Mouse (Mus musculus): ENCODE data around the gene St6galnac3. TPM values are rescaled to one million over a fixed set of nuclear protein-coding genes. Genes with fewer than 3 reads are reported as not detected.

Gene St6galnac3
- polyA plus RNA-seq, 3 experiments from 2014 or later = 39.4 to 85.0 (median 71.2) TPM

GRCm38 (mm10) chr3:153511151-153511580, 213.8 kb downstream of the St6galnac3 start:
- ATAC-seq = no peak

- no peak for ATAC-seq
Observed at GRCm38 (mm10) chr3:153510048-153510630, 214.8 kb downstream of the St6galnac3 start.

- no peak for ATAC-seq
Observed at GRCm38 (mm10) chr3:153509643-153510042, 215.3 kb downstream of the St6galnac3 start.

- no peak for ATAC-seq
Observed at GRCm38 (mm10) chr3:153509029-153509428, 215.9 kb downstream of the St6galnac3 start.

- no peak for ATAC-seq
Observed at GRCm38 (mm10) chr3:153508592-153508991, 216.4 kb downstream of the St6galnac3 start.

- no peak for ATAC-seq
Observed at GRCm38 (mm10) chr3:153507599-153507998, 217.4 kb downstream of the St6galnac3 start.

- no peak for ATAC-seq
Observed at GRCm38 (mm10) chr3:153502488-153502887, 222.5 kb downstream of the St6galnac3 start.

GRCm38 (mm10) chr3:153501333-153501877, 223.6 kb downstream of the St6galnac3 start:
- ATAC-seq = peak; percentile 48

GRCm38 (mm10) chr3:153492986-153493385, 232.0 kb downstream of the St6galnac3 start:
- ATAC-seq = peak; percentile 50

GRCm38 (mm10) chr3:153489718-153490117, 235.3 kb downstream of the St6galnac3 start:
- no peak for ATAC-seq

GRCm38 (mm10) chr3:153488931-153489330, 236.0 kb downstream of the St6galnac3 start:
- ATAC-seq = no peak

GRCm38 (mm10) chr3:153485176-153485575, 239.8 kb downstream of the St6galnac3 start:
- ATAC-seq = no peak

GRCm38 (mm10) chr3:153484701-153485100, 240.3 kb downstream of the St6galnac3 start:
- no peak for ATAC-seq

- ATAC-seq = no peak
Observed at GRCm38 (mm10) chr3:153483691-153484090, 241.3 kb downstream of the St6galnac3 start.

GRCm38 (mm10) chr3:153482098-153482497, 242.9 kb downstream of the St6galnac3 start:
- no peak for ATAC-seq

GRCm38 (mm10) chr3:153481012-153481411, 244.0 kb downstream of the St6galnac3 start:
- ATAC-seq = no peak

- ATAC-seq = no peak
Observed at GRCm38 (mm10) chr3:153480636-153481006, 244.4 kb downstream of the St6galnac3 start.

- ATAC-seq = no peak
Observed at GRCm38 (mm10) chr3:153480005-153480635, 244.9 kb downstream of the St6galnac3 start.

- no peak for ATAC-seq
Observed at GRCm38 (mm10) chr3:153475919-153476318, 249.1 kb downstream of the St6galnac3 start.

GRCm38 (mm10) chr3:153475461-153475860, 249.5 kb downstream of the St6galnac3 start:
- no peak for ATAC-seq

- ATAC-seq = no peak
Observed at GRCm38 (mm10) chr3:153472583-153473471, 252.1 kb downstream of the St6galnac3 start.

- no peak for ATAC-seq
Observed at GRCm38 (mm10) chr3:153463849-153464248, 261.1 kb downstream of the St6galnac3 start.

GRCm38 (mm10) chr3:153460173-153460572, 264.8 kb downstream of the St6galnac3 start:
- ATAC-seq = no peak

Data from inflammation-experienced regulatory T-cells, adult 6 months (primary cell).